Mouse (Mus musculus) CD4-positive, CD25-positive, alpha-beta regulatory T cell, adult 4 months (primary cell): ENCODE measurements around the gene Foxn4. TPM values are rescaled to one million over a fixed set of nuclear protein-coding genes. Genes with fewer than 3 reads are reported as not detected.

ENCODE experiments used
- ATAC-seq: one replicate; pipeline ENCODE4 v1.8.0; 2017
- polyA plus RNA-seq, 2 experiments: library from polyadenylated mRNA; unstranded; fragments of 100-300 nt; shearing (Covaris generic); gene quantifications; one replicate each; pipeline ENCODE4 v1.2.1; 2017

The Foxn4 gene
- not detected for polyA plus RNA-seq

DNA sequence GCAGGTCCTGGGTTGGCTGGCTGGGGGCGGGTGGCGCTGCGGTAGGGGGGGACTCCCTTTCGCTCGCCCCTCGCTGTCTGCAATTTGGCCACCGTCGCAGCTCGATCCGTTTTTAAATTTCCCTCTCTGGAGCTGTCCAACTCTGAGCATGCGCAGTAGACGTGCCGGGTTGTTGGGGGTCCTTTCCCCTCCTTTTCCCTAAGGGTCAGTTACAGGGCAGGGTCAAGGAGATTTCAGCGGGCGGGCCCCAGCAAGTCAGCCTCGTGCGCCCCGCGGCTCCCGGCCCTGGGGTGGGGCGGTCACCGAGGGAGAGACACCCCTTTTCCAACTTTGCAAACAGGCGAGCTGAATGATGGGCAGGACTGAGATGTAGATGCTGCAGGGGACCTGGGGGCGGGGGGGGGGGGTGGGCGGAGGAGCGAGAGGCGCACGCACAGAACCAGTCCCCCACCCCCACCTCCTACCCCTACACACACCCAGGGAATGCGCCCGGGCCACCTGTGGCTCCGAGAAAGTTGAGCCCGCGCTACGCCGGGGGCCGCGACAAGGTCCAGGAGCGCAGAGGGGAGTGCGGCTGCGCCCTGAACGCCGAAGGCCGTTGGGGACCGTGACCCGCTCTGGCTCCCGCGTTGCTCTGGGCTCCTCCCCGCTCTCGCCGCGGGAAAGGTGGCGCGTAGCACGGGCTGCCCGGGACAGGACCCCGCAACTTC lies at the start of gene Foxn4:
Foxn4 (minus strand) TSS at position 115 of the 710 bp plus-strand sequence.
- no peak for ATAC-seq

DNA sequence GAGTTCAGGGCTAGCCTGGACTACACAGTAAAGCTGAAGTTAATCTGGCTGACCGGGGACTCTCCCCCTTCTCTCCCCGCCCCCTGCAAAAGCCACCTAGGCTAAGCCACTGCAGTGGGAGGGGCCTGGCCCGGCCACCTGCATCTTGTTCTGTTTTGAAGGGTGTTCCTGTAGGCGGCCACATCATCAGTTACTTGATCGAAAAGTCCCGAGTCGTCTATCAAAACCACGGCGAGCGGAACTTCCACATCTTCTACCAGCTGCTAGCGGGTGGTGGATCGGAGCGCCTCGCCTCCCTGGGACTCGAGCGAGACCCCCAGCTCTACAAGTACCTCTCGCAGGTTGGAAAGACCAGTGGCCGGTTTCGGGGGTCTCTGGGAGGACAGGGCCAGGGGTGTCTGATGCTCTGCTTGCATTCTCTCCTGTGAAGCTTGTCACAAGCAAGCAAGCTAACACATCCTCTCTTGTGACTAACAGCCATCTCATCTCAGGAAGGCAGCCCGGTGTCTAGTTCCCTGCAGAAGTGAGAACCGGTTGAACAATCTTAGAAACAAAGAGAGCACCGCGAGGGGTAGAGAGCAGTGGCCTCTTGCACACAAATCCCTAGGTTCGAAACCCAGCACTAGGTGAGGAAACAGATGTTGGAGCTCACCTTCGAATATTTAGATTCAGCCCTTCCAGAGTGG lies 49.6 kb upstream of the Foxn4 start:
- ATAC-seq = peak; percentile 95

DNA sequence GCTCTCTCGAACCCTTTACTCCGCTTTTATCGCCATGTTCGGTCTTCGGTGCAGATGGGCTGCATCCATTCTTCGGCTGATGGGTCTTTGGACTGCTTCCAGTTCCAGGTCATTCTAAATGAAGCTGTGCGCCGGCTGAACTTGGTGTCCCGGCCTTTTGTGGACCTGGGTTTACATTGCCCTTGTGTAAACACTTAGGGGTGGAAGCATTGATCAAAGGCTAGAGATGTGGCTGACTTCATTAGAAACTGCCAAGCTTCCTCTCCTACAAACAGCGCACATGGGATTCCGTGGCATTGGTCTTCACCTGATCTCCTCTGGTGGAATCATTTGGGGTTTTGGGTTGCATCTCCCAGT lies 36.1 kb upstream of the Foxn4 start:
- no peak for ATAC-seq

DNA sequence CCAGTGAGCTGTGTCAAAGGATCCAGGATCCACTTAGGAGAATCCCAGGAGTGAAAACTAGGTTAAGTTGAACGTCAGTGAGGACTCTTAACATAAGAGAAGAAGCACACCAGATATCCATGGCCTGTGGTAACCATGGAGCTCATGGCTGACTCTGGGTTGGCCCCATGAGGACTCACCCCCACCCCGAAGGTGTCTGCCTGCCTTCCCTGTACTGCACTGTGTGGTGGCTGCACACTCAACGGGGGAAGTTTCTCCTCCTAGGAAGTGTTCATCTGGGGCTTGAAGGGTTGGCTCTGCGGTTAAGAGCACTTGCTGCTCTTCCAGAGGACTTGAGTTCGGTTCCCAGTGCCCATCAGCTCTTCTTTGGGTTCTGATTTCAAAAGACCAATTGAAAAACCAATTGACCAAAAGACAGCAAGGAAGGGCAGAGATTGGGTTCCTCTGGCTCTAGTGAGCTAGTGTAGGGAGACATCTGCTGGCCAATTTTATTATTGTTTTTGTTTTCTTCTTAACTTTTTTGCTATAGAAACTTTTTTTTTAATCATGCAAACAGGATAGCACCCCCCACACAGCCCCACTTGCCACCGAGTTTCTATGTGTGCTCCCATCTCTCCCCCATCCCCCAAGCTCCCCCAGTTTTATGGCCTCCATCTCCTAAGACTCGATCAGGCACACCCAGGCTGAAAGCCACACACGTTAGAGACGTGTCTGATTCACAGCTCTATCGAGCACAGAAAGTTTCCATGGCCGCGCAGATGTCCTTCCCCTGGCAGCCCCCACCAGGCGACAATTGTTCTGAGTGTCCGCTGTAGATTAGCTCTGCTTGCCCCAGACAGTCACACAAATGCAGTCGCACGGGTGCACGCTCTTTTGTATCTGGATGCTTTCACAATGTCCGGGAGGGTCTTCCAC lies 35.4 kb upstream of the Foxn4 start:
- no peak for ATAC-seq

DNA sequence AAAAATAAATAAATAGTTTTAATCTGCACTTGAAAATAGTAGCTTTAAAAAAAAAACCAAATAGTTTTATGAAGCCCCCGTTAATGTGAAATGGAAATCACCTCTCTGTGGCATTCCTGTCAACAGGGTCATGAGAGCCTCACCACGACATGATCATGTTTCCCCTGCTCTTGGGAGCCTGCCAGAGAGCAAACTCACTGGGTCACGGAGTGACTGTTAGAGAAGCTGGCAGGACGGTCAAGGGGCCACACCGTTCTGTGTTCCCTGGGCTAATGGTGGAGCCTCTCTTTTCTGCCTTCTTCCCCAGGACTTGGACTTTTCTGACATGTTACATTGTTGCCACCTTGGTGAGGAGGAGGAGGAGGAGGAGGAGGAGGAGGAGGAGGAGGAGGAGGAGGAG lies 32.9 kb upstream of the Foxn4 start:
- ATAC-seq = no peak

DNA sequence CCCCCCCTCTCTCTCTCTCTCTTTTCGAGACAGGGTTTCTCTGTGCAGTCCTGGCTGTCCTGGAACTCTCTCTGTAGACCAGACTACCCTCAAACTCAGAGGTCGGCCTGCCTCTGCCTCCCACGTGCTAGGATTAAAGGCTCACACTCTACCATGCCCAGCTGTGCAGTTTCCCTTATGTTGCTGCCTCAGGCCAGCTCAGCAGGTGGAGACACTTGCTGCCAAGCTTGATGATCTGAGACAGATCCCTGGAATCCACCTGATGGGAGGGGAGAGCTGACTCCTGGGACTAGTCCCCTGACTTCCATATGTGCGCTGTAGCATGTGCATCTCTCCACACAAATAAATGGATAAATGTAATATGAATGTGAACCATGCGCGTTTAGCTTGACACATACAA lies 29.6 kb upstream of the Foxn4 start:
- ATAC-seq = no peak

DNA sequence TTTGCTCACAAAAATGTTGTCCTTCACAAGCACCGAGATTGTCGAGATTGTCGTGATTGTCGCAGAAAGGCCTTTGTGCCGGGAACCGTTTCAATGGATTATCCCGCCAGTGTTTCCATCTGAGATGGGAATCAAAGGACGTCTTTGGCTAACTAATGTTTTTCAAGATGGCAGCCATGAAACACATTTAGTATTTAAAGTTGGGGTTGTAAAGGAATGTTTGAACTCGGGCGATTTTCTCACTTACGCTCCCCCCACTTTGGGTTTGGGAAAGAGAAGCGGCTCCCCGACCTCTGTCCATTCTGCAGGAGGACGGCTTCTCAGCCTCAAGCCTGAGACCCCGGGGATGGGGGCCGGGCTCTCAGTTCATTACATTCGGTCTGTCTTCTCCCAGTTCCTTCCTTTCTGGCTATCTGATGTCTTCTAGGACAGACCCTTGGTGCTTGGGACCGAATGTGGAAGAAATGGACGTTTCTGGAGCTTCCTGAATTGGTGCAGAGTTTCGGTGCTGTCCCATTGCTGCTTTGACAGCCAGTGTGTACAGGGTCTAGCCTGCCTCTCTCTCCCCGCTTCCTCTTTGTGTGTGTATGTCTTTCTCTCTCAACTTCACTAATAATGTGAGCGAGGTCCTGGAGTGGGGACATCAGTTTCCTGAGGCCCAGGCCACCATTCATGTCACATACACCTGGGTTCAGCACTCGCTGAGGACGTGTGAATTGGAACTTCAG lies 26.4 kb upstream of the Foxn4 start:
- no peak for ATAC-seq

DNA sequence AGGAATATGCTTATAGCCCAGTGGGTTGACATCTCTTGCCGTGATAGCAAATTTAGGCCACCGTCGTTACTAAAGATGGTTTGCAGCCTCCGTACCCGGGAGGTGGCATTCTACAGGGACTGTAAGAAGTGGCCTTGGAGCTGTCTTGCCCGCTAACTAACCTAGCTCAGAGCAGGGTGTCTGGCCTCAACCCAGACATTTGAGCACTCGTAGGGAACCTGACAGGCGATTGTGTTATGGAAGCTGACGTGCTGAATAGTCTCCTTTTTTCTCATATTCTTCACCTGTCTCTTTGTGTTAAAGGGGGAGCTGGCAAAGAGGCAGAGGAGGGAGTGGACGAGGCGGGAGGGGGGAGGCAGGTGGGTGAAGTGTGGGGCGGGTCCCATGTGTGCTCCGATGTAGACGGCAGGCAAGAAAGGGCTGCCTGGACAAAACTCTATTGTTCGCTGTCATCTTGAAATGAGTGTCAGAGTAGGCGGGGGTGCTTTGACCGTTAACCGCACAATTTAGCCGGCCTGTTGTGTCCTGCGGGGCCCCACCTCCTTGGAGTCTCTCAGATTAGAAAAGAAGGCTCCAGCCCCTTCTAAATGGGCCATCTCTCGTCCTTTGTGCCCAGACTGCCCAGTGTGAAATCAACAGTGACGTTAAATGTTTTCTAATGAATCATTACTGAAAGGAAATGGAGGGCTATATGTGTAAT lies 25.7 kb upstream of the Foxn4 start:
- no peak for ATAC-seq

DNA sequence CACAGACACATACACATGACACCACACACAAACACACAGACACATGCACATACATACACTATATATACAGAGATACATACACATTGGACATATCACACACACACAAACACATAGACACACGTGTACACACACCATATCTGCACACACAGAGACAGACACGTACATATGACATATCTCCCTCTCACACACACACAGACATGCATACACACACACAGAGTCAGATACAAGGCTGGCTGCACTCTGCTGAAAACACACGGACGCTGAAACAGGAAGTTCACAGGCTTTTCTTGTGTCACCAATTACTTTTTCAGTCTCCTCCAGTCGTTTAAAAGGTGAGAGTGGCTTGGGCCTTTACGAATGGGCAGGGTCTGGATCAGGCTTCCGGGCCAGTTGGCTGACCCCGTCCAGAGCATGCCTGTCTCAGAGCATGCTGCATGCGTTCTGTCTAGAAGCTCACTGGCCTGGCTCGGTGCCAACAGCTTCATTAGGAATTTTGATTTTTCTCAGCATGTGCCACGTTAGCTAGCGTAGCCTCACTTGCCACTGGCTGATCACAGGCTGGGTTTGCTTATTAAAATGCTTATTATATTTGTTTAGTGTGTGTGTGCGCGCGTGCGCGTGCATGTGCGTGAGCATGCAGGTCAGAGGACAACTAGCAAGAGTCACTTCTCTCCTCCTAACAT lies 24.7 kb upstream of the Foxn4 start:
- ATAC-seq = no peak

DNA sequence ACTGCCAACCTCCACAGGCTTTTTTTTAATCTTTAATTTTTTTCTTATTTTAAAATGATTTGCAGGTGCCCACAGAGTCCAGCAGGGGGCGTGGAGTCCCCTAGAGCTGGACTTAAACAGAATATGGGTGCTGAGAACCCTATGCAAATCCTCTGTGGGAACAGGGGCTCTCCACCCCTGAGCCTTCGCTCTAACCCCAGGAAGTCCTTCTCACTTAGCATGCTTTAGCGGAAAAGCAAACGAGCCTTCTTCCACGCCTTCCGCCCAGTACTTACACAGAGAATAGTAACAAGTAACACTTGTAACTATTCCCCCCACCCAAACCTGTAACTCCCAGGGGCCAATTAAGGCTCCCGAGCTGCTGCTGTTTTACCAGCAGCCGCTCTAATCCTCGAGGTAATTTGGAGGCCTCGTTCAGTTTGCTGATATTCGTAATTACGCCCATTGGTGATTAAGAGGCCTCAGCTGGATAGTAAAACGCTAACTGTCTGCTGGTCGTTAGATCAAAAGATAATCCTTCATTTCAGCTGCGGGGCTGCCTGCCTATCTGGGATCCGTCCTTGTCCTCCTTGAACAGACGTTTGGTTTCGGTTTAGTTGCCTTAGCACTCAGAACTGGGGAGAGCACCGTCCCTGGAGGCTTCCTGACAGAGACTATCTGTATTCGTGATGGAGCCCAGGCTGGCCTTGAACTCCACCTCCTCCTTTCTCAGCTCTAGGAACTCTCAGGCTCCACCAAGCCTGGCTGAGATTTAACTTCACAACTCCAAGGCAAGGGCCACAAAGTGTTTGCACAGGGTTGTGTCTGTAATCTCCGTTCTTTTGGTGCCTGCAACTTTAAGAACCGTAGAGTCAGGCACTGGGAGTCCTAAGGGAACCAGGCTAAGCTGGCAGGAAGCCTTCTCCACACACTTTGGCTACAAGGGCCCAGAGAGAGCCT lies 23.4 kb upstream of the Foxn4 start:
- no peak for ATAC-seq

DNA sequence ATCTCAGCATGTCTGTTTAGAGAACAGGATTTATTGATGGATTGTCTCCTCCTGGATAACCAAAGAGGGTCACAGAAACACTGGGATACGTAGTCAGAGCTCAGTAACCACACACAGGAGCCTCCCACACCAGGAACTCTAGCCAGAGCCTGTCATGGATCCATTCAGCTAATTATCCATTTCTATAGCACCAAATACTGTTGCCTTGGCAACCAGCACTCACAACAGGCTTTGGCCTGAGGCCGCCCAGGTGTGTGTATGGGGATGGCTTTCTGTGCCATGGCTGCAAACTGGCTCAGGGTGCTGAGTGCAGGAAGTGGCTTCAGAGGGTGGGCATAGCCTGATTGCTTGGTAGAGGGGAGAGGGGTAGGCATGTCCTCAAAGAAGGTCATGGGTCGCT lies 16.4 kb upstream of the Foxn4 start:
- ATAC-seq = no peak

DNA sequence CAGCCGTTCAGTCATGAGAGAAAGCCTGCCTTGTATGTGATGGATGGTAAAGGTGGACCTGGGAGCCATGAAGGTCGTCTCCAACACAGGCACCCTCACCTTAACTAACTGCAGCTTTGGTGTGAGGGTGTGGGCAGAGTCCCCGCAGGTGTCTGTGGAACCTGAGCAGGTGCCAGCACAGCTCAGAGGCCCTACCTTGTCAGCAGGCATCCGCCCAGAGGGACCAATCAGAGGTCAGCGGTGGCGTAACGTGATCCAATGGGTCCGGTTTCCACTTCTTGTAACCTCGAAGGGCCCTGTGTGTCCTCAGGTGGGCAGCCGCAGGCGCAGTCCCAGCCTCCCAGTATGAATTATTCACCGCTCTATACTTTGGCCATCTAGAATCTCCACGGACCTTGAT lies 15.3 kb upstream of the Foxn4 start, which contains the start of gene Myo1h:
Myo1h (plus strand) TSS at position 293 of the 400 bp plus-strand sequence.
- ATAC-seq = no peak

DNA sequence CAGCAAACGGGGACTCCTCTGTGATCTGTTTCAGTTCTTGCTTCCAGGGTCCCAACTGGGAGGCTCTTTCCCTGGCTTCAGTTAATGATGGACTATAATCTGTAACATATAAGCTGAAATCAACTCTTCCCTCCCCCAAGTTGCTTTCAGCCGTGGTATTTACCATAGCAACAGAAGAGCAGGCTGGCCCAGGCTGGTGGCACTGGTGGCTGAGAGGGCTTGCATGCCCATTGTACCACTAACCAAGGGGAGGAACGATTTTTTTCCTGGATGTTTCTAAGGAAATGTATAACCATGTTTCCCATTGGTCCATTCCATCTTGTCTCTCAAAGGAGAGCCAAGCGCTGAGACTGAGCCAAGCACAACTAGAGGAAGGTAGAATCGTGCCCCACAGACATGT lies 14.8 kb upstream of the Foxn4 start:
- no peak for ATAC-seq

DNA sequence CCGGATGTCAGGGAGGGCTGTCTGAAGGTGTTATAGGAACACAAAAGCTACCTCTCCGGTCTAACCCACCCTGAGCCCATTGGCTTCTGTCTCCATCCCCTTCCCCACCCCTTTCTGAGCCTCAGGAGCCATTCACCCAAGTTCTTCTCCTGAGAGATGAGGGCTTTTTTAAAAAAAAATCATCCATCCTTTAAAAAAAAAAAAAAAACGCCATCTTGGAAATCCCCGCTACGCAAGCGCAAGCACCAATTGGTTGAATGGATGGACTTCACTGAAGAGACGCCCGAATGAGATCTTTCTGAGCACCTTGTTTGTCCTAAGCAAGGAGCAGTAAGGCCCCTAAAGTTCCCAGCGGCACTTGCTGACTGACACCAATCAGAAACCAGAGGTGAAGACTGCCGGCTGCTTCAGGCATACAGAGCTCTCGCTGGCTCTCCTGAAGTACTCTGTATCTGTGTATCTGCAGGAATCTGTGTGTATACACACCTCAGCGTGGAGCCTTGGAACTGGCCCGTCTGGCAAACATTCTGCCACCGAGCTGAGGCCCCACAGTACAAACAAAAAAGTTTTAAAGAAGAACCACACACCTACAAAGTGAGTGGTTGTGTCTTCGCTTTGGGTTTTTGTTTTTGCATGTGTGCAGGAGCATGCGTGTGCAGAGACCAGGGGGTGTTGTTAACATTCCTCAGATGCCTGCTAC lies 13.4 kb upstream of the Foxn4 start:
- no peak for ATAC-seq

DNA sequence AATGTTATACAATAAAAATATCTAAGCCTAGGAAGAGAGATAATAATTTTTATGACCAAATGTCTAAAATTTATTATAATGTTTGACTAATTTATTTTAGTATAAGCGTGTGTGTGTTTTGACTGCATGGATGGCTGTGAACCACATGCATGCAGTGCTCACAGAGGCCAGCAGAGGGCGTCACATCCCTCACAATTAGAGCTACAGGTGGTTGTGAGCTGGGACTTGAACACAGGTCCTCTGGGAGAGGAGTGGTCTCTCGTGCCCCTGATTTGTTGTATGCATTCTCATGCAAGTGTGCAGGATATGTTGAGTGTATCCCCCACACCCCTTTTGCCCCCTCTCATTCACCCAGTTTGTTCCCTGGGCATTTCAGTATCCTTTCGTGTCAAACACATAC lies 12.5 kb upstream of the Foxn4 start:
- ATAC-seq = no peak

DNA sequence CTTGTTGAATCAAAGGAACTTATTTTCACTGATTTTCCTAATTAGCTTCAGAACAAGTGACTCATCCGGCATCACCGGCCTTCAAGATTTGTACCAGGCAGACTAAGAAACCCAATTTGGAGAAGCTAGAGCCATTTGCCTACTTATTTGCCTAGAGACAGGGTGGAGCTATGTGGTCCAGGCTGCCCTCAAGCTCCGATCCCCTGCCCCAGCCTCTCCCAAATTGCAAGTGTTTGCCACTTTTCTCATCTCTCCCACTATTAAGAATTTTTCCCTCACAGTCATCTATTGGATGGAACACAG lies 11.7 kb upstream of the Foxn4 start:
- no peak for ATAC-seq

DNA sequence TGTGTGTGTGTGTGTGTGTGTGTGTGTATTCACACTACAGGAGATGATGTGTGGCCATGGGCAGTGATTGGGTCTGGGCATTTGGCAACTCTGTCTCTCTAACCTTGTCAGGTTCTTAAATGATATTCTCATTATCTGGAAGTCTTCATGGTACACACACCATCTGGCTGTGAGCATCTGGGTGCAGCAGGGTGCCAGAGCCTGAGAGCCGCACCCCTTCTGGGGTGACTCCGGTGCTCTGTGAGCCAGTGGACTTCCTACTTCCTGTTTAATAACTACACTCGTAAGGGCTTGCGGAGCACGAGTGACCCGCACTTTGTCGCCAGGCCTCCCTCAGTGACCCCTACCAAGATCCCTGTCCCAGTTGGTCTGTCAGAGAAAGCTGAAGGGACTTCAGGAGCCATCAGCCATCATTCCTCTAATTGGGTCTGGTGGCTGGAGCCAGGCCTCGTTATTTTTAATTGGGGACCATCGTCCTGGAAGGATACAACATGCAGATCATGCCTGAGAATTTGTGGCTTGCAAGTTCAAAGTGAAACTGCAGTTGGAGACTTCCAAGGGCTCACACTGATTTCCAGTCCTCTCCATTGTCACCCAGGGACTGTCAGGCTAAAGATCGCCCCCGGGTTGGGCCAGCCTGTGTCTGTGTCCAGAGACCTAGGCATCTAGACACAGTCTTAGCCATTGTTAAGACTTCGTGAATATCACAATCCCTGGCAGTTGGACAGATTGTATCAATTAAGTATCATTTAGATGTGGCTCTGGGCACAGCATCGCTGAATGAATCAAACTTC lies 11.2 kb upstream of the Foxn4 start:
- no peak for ATAC-seq

DNA sequence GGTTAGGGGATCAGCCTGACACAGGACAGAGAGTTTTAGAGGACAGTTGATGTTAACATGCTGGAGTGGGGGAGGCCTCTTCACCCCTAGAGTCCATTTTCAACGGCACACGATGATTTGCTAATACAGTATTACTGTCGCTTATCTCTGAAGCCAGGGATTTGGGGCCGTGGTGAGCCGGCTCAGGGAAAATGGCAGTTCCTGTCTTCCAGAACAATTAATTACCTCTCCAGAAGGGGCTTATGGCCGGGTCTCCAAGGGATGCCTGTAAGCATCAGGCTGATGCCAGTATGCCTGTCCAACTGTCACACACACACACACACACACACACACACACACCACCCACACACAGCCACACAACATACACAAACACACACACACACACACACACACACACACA lies 8.7 kb upstream of the Foxn4 start:
- ATAC-seq = no peak
